In genomic region chr9:49450491-49450890, GRCm38 (mm10) we compare ENCODE assay signal across 38 mouse cellular contexts. TPM values are rescaled to one million over a fixed set of nuclear protein-coding genes. Genes with fewer than 3 reads are reported as not detected.
"Had no signal": no experiment of that assay in that cellular context is flagged by ENCODE, and none has a peak within 500 bp of the region (broad histone marks: within the 10 kb centered on the region; RNA-seq: fewer than 3 reads in every experiment).

No protein-coding gene starts in this region.

- H3K27me3 ChIP-seq: heart, embryonic 12.5 days; hindbrain, embryonic 12.5 days; intestine, embryonic 15.5 days; liver, embryonic 13.5 days; liver, embryonic 15.5 days had no signal

- H3K9ac ChIP-seq: heart, embryonic 12.5 days; hindbrain, embryonic 12.5 days; hindbrain, embryonic 14.5 days; intestine, embryonic 15.5 days; limb, embryonic 12.5 days; liver, embryonic 13.5 days; liver, embryonic 15.5 days had no signal

- H3K4me3 ChIP-seq: gastrocnemius, adult 2 months; heart, embryonic 10.5 days; heart, embryonic 12.5 days; hindbrain, embryonic 10.5 days; hindbrain, embryonic 12.5 days; intestine, embryonic 15.5 days; layer of hippocampus, adult 2 months; left cerebral cortex, adult 2 months; limb, embryonic 10.5 days; limb, embryonic 12.5 days; liver, embryonic 13.5 days; liver, embryonic 15.5 days had no signal

- H3K27ac ChIP-seq: gastrocnemius, adult 2 months; heart, embryonic 10.5 days; hindbrain, embryonic 10.5 days; hindbrain, embryonic 12.5 days; hindbrain, embryonic 14.5 days; intestine, embryonic 15.5 days; layer of hippocampus, adult 2 months; left cerebral cortex, adult 2 months; limb, embryonic 10.5 days; limb, embryonic 12.5 days; liver, embryonic 13.5 days; liver, embryonic 15.5 days had no signal

- H3K36me3 ChIP-seq: heart, embryonic 10.5 days; heart, embryonic 12.5 days; hindbrain, embryonic 10.5 days; hindbrain, embryonic 12.5 days; intestine, embryonic 15.5 days; limb, embryonic 10.5 days; limb, embryonic 12.5 days; liver, embryonic 13.5 days; liver, embryonic 15.5 days had no signal

- ATAC-seq: hindbrain, embryonic 16.5 days; inflammation-experienced regulatory T-cells, adult 6 months; intestine, embryonic 15.5 days; intestine, postnatal 0 days had no signal

- H3K4me1 ChIP-seq: hindbrain, embryonic 10.5 days; intestine, embryonic 15.5 days; limb, embryonic 10.5 days; limb, embryonic 12.5 days; liver, embryonic 13.5 days; liver, embryonic 15.5 days had no signal

- DNase-seq: gastrocnemius, adult 2 months; gastrocnemius, postnatal 10 days; gastrocnemius, postnatal 25 days; heart, postnatal 10 days; heart, postnatal 4 days; kidney, adult 18-20 months; kidney, adult 8-10 months; kidney, postnatal 10 days; kidney, postnatal 25 days; kidney, postnatal 4 days; liver; liver, embryonic 13.5 days had no signal

RNA-seq across cellular contexts. Expression of gene Ankk1, which starts 23.7 kb away (rescaled TPM):
- total RNA-seq: gastrocnemius, adult 2 months; gastrocnemius, postnatal 10 days; gastrocnemius, postnatal 25 days; gastrocnemius, postnatal 4 days; granulocyte monocyte progenitor cell, adult 5-6 weeks; heart, adult 8-10 months; heart, postnatal 10 days; heart, postnatal 25 days; heart, postnatal 4 days; layer of hippocampus, adult 2 months; layer of hippocampus, postnatal 10 days; layer of hippocampus, postnatal 25 days; left cerebral cortex, adult 2 months; left cerebral cortex, postnatal 14 days; left cerebral cortex, postnatal 36 days had no signal
- polyA plus RNA-seq: heart, embryonic 12.5 days; heart, embryonic 14.5 days; heart, embryonic 16.5 days; hindbrain, embryonic 10.5 days; hindbrain, embryonic 12.5 days; hindbrain, embryonic 14.5 days; hindbrain, embryonic 16.5 days; inflammation-experienced regulatory T-cells, adult 6 months; intestine, embryonic 15.5 days; intestine, postnatal 0 days; kidney, embryonic 14.5 days; limb, embryonic 10.5 days; limb, embryonic 12.5 days; liver, embryonic 11.5 days; liver, embryonic 13.5 days; liver, embryonic 15.5 days had no signal

RNA-seq across cellular contexts. Expression of gene Ttc12, which starts 35.5 kb away (rescaled TPM):
- polyA plus RNA-seq: inflammation-experienced regulatory T-cells, adult 6 months had no signal
